Mouse (Mus musculus) adrenal gland, adult 10 weeks (tissue): Measurements from ENCODE around the gene Met. TPM values are rescaled to one million over a fixed set of nuclear protein-coding genes. Genes with fewer than 3 reads are reported as not detected.

Experiments
- polyA plus RNA-seq: library from polyadenylated mRNA; stranded (reverse); fragments of 350-450 nt; fragmentation: Illumina TruSeq; extraction: RNeasy Lipid Tissue Mini Kit (QIAGEN cat#74804); gene quantifications from one replicate; pipeline ENCODE4 v1.2.3, GENCODE M21; 2014; ENCODE audit warnings: low read depth, low replicate concordance

Gene Met
- polyA plus RNA-seq: 8.3 TPM

DNA sequence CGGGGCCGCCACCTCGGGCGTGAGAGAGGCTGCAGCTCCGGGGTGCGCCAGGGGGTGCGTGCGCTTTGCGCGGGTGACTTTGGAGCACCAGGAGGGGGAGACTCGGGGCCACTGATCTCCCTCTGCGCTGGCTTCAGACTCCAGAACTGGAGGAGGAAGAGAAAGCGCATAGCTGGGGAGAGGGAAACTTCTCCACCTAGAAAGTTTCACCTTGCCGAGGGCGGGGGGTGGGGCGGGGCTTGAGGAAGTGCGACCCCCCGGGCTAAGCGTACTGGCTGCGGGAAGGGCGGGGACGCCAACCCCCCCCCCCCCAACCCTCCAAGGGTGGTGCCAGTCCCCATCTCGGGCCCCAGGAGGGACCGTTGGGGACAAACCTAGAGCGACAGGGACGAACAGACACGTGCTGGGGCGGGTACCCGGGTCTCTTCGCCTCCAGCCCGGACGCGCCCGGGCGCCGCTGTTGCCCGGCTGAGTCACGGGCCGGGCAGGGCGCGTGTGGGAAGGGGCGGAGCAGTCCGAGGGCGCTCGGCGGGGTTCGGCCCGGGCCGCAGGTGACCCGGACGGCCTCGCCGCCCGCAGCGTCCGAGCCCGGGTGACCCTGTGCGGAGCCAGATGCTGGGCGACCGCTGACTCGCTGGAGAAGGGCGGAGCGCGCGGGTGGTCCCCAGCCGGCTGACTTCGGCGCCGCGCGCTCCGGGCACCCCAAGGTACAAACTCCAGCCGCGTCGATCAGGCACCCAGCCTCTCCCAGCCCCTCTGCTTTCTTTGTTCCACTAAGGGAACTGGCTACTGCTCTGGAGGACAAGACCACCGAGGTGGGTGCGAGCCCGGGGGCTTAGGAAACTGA, at the start of gene Met:
TSS of gene Met (plus strand) at position 367 of the 847 bp plus-strand sequence.

Other genes with a start within 250 kb of the Met start
- 211 TPM for gene Cav2, start 182.6 kb upstream of the Met start, polyA plus RNA-seq
- gene Cav1, start 157.5 kb upstream of the Met start, polyA plus RNA-seq: 243 TPM
- gene Capza2, start 172.4 kb downstream of the Met start, polyA plus RNA-seq: 847 TPM
- gene St7, start 229.1 kb downstream of the Met start, polyA plus RNA-seq: 22.9 TPM